Mouse (Mus musculus): ENCODE data around the gene Angptl1.

DNA sequence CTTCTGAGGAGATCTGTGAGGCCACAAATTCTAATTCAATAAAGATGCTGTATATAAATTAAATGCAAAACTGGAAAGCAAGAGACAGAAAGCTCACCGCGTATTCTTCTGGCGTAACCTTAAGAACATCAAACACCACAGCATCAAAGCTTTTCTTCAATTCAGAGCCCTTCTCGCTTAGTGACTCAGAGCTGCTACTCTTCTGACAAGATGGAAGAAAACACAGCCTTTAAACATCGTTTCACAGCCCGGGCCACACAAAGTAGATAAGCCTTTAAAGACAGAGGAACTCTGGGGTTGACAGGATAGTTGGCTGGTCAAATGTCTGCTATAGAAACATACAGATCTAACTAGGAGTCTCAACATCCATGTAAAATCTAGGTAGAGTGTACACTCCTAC, 63.3 kb downstream of the Angptl1 start:
- TF ChIP-seq CTCF (conservative IDR thresholded peaks at IDR 0.05; ENCODE audit: insufficient read depth, insufficient read length, low read depth, low read length) (no peak), POLR2A (IDR thresholded peaks at IDR 0.05; ENCODE audit: low read depth, low read length) (no peak)
